Mouse (Mus musculus) ES-E14 (cell line): Measurements from ENCODE around the gene Slc31a2.

Experiments used
- HCFC1 ChIP-seq: IDR thresholded peaks from 2 replicates; pipeline ENCODE4 v1.6.1; 2012; ENCODE audit warnings: low read length, inconsistent platforms, borderline replicate concordance; ENCODE audit not compliant: insufficient read depth
- MAFK ChIP-seq: IDR thresholded peaks from 2 replicates; pipeline ENCODE4 v1.6.1; 2014; ENCODE audit warnings: mild to moderate bottlenecking, low read depth, low read length, inconsistent platforms; ENCODE audit not compliant: insufficient read depth
- ZC3H11A ChIP-seq: IDR thresholded peaks from 2 replicates; pipeline ENCODE4 v1.6.1; 2012; ENCODE audit warnings: low read depth, mild to moderate bottlenecking, inconsistent platforms, low read length, borderline replicate concordance

- TF ChIP-seq HCFC1 (no peak), ZC3H11A (no peak), MAFK (no peak)
Observed at GRCm38 (mm10) chr4:62290816-62291505, 28.6 kb downstream of the Slc31a2 start.
